Mouse (Mus musculus) c-Kit-positive CD71-positive TER-119-positive erythroid progenitor cells, embryonic 14.5 days (primary cell): ENCODE data around the gene Ppp2ca.
"Not testable (repeated sequence)": the region's sequence is repeated elsewhere in the genome, so short reads cannot be mapped to it uniquely, and the experiment has no call there.

Source experiments
- DNase-seq: peaks from one replicate; pipeline ENCODE4 v3.0.0-alpha.2; 2013; ENCODE audit warnings: low spot score

The Ppp2ca gene

GRCm38 (mm10) chr11:52130451-52131068 is 32.1 kb downstream of the Ppp2ca start:
- no peak for DNase-seq

GRCm38 (mm10) chr11:52143675-52144074 is 45.2 kb downstream of the Ppp2ca start:
- DNase-seq: not testable (repeated sequence)

GRCm38 (mm10) chr11:52145428-52145827 is 46.9 kb downstream of the Ppp2ca start, which contains the start of gene Olfr1373:
Olfr1373 (minus strand) TSS chr11:52145528.
- not testable (repeated sequence) for DNase-seq

GRCm38 (mm10) chr11:52163926-52164325 is 65.4 kb downstream of the Ppp2ca start:
- no peak for DNase-seq

- DNase-seq: no peak
These were observed 68.6 kb downstream of the Ppp2ca start for GRCm38 (mm10) chr11:52167126-52167525.

GRCm38 (mm10) chr11:52167901-52168302 is 69.4 kb downstream of the Ppp2ca start:
- not testable (repeated sequence) for DNase-seq

- no peak for DNase-seq
These were observed 70.0 kb downstream of the Ppp2ca start for GRCm38 (mm10) chr11:52168461-52168860.
